Mouse (Mus musculus): ENCODE results near the gene Mbd5. TPM values are rescaled to one million over a fixed set of nuclear protein-coding genes. Genes with fewer than 3 reads are reported as not detected.

The Mbd5 gene
- polyA plus RNA-seq, 1 experiment from 2014 or later = 29.0 TPM

GRCm38 (mm10) chr2:49276017-49276722 is 326.9 kb downstream of the Mbd5 start:
- no peaks in the 10 kb centered on the region for H3K27me3 ChIP-seq (ENCODE audit: insufficient read depth, low read length)
- 88% methylated on average over 4 of the region's 4 CpGs for WGBS

GRCm38 (mm10) chr2:49280496-49280895 is 331.2 kb downstream of the Mbd5 start:
- no peak for TF ChIP-seq CTCF (IDR thresholded peaks at IDR 0.05; ENCODE audit: low read depth)
- Histone ChIP-seq H3K4me1 (ENCODE audit: insufficient read depth) (no peaks in the 10 kb centered on the region), H3K9me3 (ENCODE audit: low read depth, low read length) (no peaks in the 10 kb centered on the region), H3K9ac (no peak overlapping the region), H3K27ac (ENCODE audit: low read depth) (no peak overlapping the region), H3K4me3 (ENCODE audit: low read depth, low read length) (no peak overlapping the region), H3K4me2 (no peak overlapping the region), H3K36me3 (ENCODE audit: insufficient read depth) (no peaks in the 10 kb centered on the region), H3K27me3 (ENCODE audit: insufficient read depth, low read length) (no peaks in the 10 kb centered on the region)
- no peak for DNase-seq
- no peak for ATAC-seq (ENCODE audit: insufficient read depth)

More at GRCm38 (mm10) chr2:49276017-49276722, 326.9 kb downstream of the Mbd5 start:
- Histone ChIP-seq H3K4me2 (no peak overlapping the region), H3K36me3 (ENCODE audit: insufficient read depth) (no peaks in the 10 kb centered on the region), H3K9ac (no peak overlapping the region), H3K9me3 (ENCODE audit: low read depth, low read length) (no peaks in the 10 kb centered on the region), H3K27ac (ENCODE audit: low read depth) (no peak overlapping the region), H3K4me1 (ENCODE audit: insufficient read depth) (no peaks in the 10 kb centered on the region; the same call in 1 of the 2 replicates), H3K4me3 (ENCODE audit: low read depth, low read length) (no peak overlapping the region)
- TF ChIP-seq CTCF (IDR thresholded peaks at IDR 0.05; ENCODE audit: low read depth) = no peak
- DNase-seq (no peak), ATAC-seq (ENCODE audit: insufficient read depth) (no peak)

- no peaks in the 10 kb centered on the region for H3K4me1 ChIP-seq (ENCODE audit: insufficient read depth)
- H3K9ac ChIP-seq = no peak overlapping the region
- H3K4me2 ChIP-seq = no peak overlapping the region
- no peaks in the 10 kb centered on the region for H3K27me3 ChIP-seq (ENCODE audit: insufficient read depth, low read length)
- no peak overlapping the region for H3K4me3 ChIP-seq (ENCODE audit: low read depth, low read length)
- TF ChIP-seq CTCF (IDR thresholded peaks at IDR 0.05; ENCODE audit: low read depth) = no peak
- no peak overlapping the region for H3K27ac ChIP-seq (ENCODE audit: low read depth)
- no peaks in the 10 kb centered on the region for H3K9me3 ChIP-seq (ENCODE audit: low read depth, low read length)
- no peak for DNase-seq
- no peak for ATAC-seq (ENCODE audit: insufficient read depth)
- no peaks in the 10 kb centered on the region for H3K36me3 ChIP-seq (ENCODE audit: insufficient read depth)
These were observed 334.3 kb downstream of the Mbd5 start for GRCm38 (mm10) chr2:49283583-49283982.

GRCm38 (mm10) chr2:49286965-49287364 is 337.7 kb downstream of the Mbd5 start:
- no peak for ATAC-seq (ENCODE audit: insufficient read depth)
- Histone ChIP-seq H3K27me3 (ENCODE audit: insufficient read depth, low read length) (no peaks in the 10 kb centered on the region), H3K36me3 (ENCODE audit: insufficient read depth) (no peaks in the 10 kb centered on the region), H3K4me1 (ENCODE audit: insufficient read depth) (no peaks in the 10 kb centered on the region), H3K4me3 (ENCODE audit: low read depth, low read length) (no peak overlapping the region), H3K9me3 (ENCODE audit: low read depth, low read length) (no peaks in the 10 kb centered on the region), H3K9ac (no peak overlapping the region), H3K4me2 (no peak overlapping the region), H3K27ac (ENCODE audit: low read depth) (no peak overlapping the region)
- TF ChIP-seq CTCF (IDR thresholded peaks at IDR 0.05; ENCODE audit: low read depth) = no peak
- DNase-seq = no peak
- 8% methylated on average over 1 of the region's 1 CpGs for WGBS

- Histone ChIP-seq H3K4me2 (no peak overlapping the region), H3K27me3 (ENCODE audit: insufficient read depth, low read length) (no peaks in the 10 kb centered on the region), H3K9ac (no peak overlapping the region), H3K4me1 (ENCODE audit: insufficient read depth) (no peaks in the 10 kb centered on the region), H3K9me3 (ENCODE audit: low read depth, low read length) (no peaks in the 10 kb centered on the region), H3K27ac (ENCODE audit: low read depth) (no peak overlapping the region), H3K36me3 (ENCODE audit: insufficient read depth) (no peaks in the 10 kb centered on the region), H3K4me3 (ENCODE audit: low read depth, low read length) (no peak overlapping the region)
- DNase-seq (no peak), ATAC-seq (ENCODE audit: insufficient read depth) (no peak)
- WGBS = 78% methylated on average over 2 of the region's 2 CpGs
- no peak for TF ChIP-seq CTCF (IDR thresholded peaks at IDR 0.05; ENCODE audit: low read depth)
These were observed 342.4 kb downstream of the Mbd5 start for GRCm38 (mm10) chr2:49291709-49292108.

GRCm38 (mm10) chr2:49312629-49313447 is 363.5 kb downstream of the Mbd5 start:
- TF ChIP-seq CTCF (IDR thresholded peaks at IDR 0.05; ENCODE audit: low read depth) = peak; percentile 96
- no peaks in the 10 kb centered on the region for H3K36me3 ChIP-seq (ENCODE audit: insufficient read depth)
- H3K4me1 ChIP-seq (ENCODE audit: insufficient read depth) = no peaks in the 10 kb centered on the region
- peak overlapping the region; percentile 35 for H3K9ac ChIP-seq
- H3K27me3 ChIP-seq (ENCODE audit: insufficient read depth, low read length) = no peaks in the 10 kb centered on the region
- H3K27ac ChIP-seq (ENCODE audit: low read depth) = no peak overlapping the region
- DNase-seq (peak; percentile 93), ATAC-seq (ENCODE audit: insufficient read depth) (peak; percentile 92; the same call in 1 of the 2 replicates)
- WGBS = 36% methylated on average over 19 of the region's 19 CpGs
- H3K4me2 ChIP-seq = peak overlapping the region; percentile 61
- peak overlapping the region; percentile 38 for H3K4me3 ChIP-seq (ENCODE audit: low read depth, low read length)
- H3K9me3 ChIP-seq (ENCODE audit: low read depth, low read length) = no peaks in the 10 kb centered on the region

- 88% methylated on average over 7 of the region's 7 CpGs for WGBS
These were observed 384.3 kb downstream of the Mbd5 start for GRCm38 (mm10) chr2:49333594-49333993.

More at GRCm38 (mm10) chr2:49333594-49333993, 384.3 kb downstream of the Mbd5 start:
- ATAC-seq (ENCODE audit: insufficient read depth) (no peak), DNase-seq (no peak)
- H3K27ac ChIP-seq (ENCODE audit: low read depth) = no peak overlapping the region
- no peak overlapping the region for H3K9ac ChIP-seq
- no peak overlapping the region for H3K4me2 ChIP-seq
- H3K4me3 ChIP-seq (ENCODE audit: low read depth, low read length) = no peak overlapping the region
- H3K36me3 ChIP-seq (ENCODE audit: insufficient read depth) = no peaks in the 10 kb centered on the region
- no peaks in the 10 kb centered on the region for H3K9me3 ChIP-seq (ENCODE audit: low read depth, low read length)
- H3K4me1 ChIP-seq (ENCODE audit: insufficient read depth) = no peaks in the 10 kb centered on the region
- no peaks in the 10 kb centered on the region for H3K27me3 ChIP-seq (ENCODE audit: insufficient read depth, low read length)
- no peak for TF ChIP-seq CTCF (IDR thresholded peaks at IDR 0.05; ENCODE audit: low read depth)

Measured in lung, embryonic 14.5 days (tissue).